Mouse (Mus musculus): ENCODE measurements around the gene Mkrn1.

DNA sequence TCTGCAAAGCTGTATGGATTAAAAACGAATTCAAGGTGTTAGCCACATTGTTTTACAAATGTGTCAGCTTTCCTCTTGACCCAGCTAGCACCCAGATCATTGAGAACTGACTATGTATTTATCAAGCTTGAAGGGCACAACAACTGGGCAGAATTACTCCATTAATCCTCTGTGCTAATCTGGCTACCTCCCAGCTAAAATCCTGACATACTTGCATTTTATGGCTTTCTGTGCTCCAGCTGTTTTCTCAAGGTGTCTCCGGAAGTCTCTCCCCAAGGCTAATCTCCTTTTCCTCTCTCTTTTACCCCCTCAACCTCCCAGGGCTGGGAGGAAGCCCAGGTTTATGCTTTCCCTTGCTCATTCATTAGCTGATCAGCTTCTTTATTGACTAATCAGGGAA lies 34.4 kb upstream of the Mkrn1 start:
- no peak for TF ChIP-seq CTCF (conservative IDR thresholded peaks at IDR 0.05; ENCODE audit: insufficient read depth, insufficient read length, low read depth, low read length)
- TF ChIP-seq POLR2A (IDR thresholded peaks at IDR 0.05; ENCODE audit: low read depth, low read length) = no peak

All from kidney, adult 2 months (tissue).